In the genomic region with DNA sequence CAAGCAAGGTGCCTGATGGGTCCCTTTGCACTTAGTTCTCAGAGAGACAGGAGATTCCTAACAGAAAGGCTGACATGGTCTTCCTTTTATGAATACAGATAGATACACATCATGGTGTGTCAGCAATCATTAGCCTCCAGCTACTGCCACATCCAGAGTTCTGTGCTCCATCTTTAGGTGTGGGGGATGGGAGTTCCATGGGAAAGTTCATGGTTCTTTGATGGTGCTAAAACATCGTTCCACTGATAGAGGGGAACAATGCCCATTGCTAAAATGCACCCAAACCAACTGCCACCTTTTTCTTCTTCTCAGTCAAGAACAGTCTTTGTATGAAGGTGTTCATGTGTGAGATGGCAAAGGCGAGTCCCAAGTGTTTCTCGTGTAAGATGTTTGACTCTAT, we compare ENCODE assay signal across 22 mouse cellular contexts.
DNase-seq lines count a peak whose midpoint lies in the region; ATAC-seq and TF ChIP-seq lines count a peak whose summit lies in the region.
"Had no signal": no experiment of that assay in that cellular context is flagged by ENCODE, and none has a peak within 500 bp of the region (broad histone marks: within the 10 kb centered on the region; RNA-seq: fewer than 3 reads in every experiment).

No protein-coding gene starts in this region.

- peak; percentile 24 for DNase-seq in cerebellum, adult 11 months
- DNase-seq in cerebellum, postnatal 25 days, result no peak
- DNase-seq in gastrocnemius, adult 2 months, result no peak
- DNase-seq in gastrocnemius, adult 18-20 months (ENCODE audit: low spot score), result no peak
- no peak for DNase-seq in heart, postnatal 10 days
- DNase-seq: adrenal gland, adult 8-10 months; adrenal gland, postnatal 36 days; B cell, adult 2 months; forebrain, postnatal 0 days; gastrocnemius, postnatal 36 days; kidney, adult 11 months; kidney, adult 9 months had no signal

- no peak overlapping the region for H3K4me2 ChIP-seq in heart, embryonic 12.5 days
- H3K4me2 ChIP-seq in heart, embryonic 16.5 days (ENCODE audit: low read depth, low read length), result no peak overlapping the region
- H3K4me2 ChIP-seq in heart, embryonic 11.5 days, result no peak overlapping the region
- H3K4me2 ChIP-seq: forebrain, embryonic 13.5 days; hindbrain, embryonic 13.5 days had no signal

- H3K9ac ChIP-seq in heart, embryonic 12.5 days, result no peak overlapping the region
- no peak overlapping the region for H3K9ac ChIP-seq in heart, embryonic 16.5 days (ENCODE audit: low read length)
- no peak overlapping the region for H3K9ac ChIP-seq in heart, embryonic 11.5 days (ENCODE audit: low read depth, low read length)
- H3K9ac ChIP-seq: forebrain, embryonic 13.5 days; forebrain, postnatal 0 days; hindbrain, embryonic 13.5 days had no signal

- H3K4me1 ChIP-seq in heart, embryonic 12.5 days (replicated peaks), result peaks cover 40% of the 10 kb centered on the region
- H3K4me1 ChIP-seq in heart, embryonic 16.5 days (ENCODE audit: control insufficient read depth, insufficient read depth, low read length), result peaks cover 17% of the 10 kb centered on the region
- H3K4me1 ChIP-seq in heart, embryonic 11.5 days (ENCODE audit: control insufficient read depth, insufficient read depth, low read length), result peaks cover 19% of the 10 kb centered on the region
- H3K4me1 ChIP-seq: embryonic facial prominence, embryonic 10.5 days; forebrain, embryonic 13.5 days; hindbrain, embryonic 13.5 days had no signal

- no peaks in the 10 kb centered on the region for H3K36me3 ChIP-seq in heart, embryonic 12.5 days
- H3K36me3 ChIP-seq in heart, embryonic 16.5 days (ENCODE audit: control insufficient read depth, insufficient read depth), result no peaks in the 10 kb centered on the region
- H3K36me3 ChIP-seq in heart, embryonic 11.5 days (ENCODE audit: control insufficient read depth, insufficient read depth, low read length), result no peaks in the 10 kb centered on the region
- H3K36me3 ChIP-seq: embryonic facial prominence, embryonic 10.5 days; G1E; hindbrain, embryonic 13.5 days had no signal

- H3K27me3 ChIP-seq in heart, embryonic 12.5 days (replicated peaks), result no peaks in the 10 kb centered on the region
- no peaks in the 10 kb centered on the region for H3K27me3 ChIP-seq in heart, embryonic 16.5 days (ENCODE audit: control insufficient read depth, insufficient read depth, low read length)
- H3K27me3 ChIP-seq in heart, embryonic 11.5 days (ENCODE audit: control insufficient read depth, insufficient read depth, low read length), result no peaks in the 10 kb centered on the region
- H3K27me3 ChIP-seq: forebrain, embryonic 13.5 days; hindbrain, embryonic 13.5 days had no signal

- peak overlapping the region; percentile 76 for H3K27ac ChIP-seq in gastrocnemius, adult 2 months
- H3K27ac ChIP-seq in heart, embryonic 12.5 days (ENCODE audit: poor library complexity, severe bottlenecking), result peak overlapping the region; percentile 72
- peak overlapping the region; percentile 71 for H3K27ac ChIP-seq in heart, embryonic 16.5 days (ENCODE audit: low read length)
- H3K27ac ChIP-seq in heart, embryonic 11.5 days (ENCODE audit: low read depth, low read length), result no peak overlapping the region
- H3K27ac ChIP-seq: embryonic facial prominence, embryonic 10.5 days; forebrain, embryonic 13.5 days; hindbrain, embryonic 13.5 days; hindbrain, postnatal 0 days; kidney, postnatal 0 days had no signal

- WGBS in heart, embryonic 12.5 days, result 77% methylated on average over 3 of the region's 3 CpGs
- 89% methylated on average over 3 of the region's 3 CpGs for WGBS in heart, embryonic 16.5 days
- 85% methylated on average over 3 of the region's 3 CpGs for WGBS in heart, embryonic 11.5 days (ENCODE audit: insufficient replicate concordance)

- no peak for ATAC-seq in heart, embryonic 12.5 days (ENCODE audit: insufficient number of reproducible peaks, low FRiP score)
- ATAC-seq in heart, embryonic 16.5 days (replicated peaks; ENCODE audit: extremely low read depth, insufficient read depth, low FRiP score), result no peak
- ATAC-seq in heart, embryonic 11.5 days (replicated peaks; ENCODE audit: insufficient number of reproducible peaks, low FRiP score, low TSS enrichment), result no peak
- ATAC-seq: CD4-positive, CD25-positive, alpha-beta regulatory T cell, adult 4 months; forebrain, embryonic 13.5 days; forebrain, postnatal 0 days had no signal

- H3K4me3 ChIP-seq in gastrocnemius, adult 2 months, result no peak overlapping the region
- H3K4me3 ChIP-seq in heart, embryonic 12.5 days, result no peak overlapping the region
- no peak overlapping the region for H3K4me3 ChIP-seq in heart, embryonic 16.5 days (ENCODE audit: low read length)
- no peak overlapping the region for H3K4me3 ChIP-seq in heart, embryonic 11.5 days (ENCODE audit: low read depth, low read length)
- H3K4me3 ChIP-seq: embryonic facial prominence, embryonic 10.5 days; forebrain, embryonic 13.5 days; hindbrain, embryonic 13.5 days had no signal

- intact Hi-C loops in gastrocnemius, adult 2 months (cut with DNase I), result no loop called here
- intact Hi-C loops in heart, postnatal 10 days (cut with DNase I), result loop anchor here (5.0 kb wide), 1 partner anchor 213 kb away; no protein-coding TSS in a partner anchor

- no peaks in the 10 kb centered on the region for H3K9me3 ChIP-seq in heart, embryonic 12.5 days (replicated peaks)
- no peaks in the 10 kb centered on the region for H3K9me3 ChIP-seq in heart, embryonic 16.5 days (replicated peaks; ENCODE audit: control insufficient read depth, low read length)
- H3K9me3 ChIP-seq in heart, embryonic 11.5 days (replicated peaks; ENCODE audit: control insufficient read depth, low read length), result no peaks in the 10 kb centered on the region
- H3K9me3 ChIP-seq: embryonic facial prominence, embryonic 10.5 days; forebrain, embryonic 13.5 days; hindbrain, embryonic 13.5 days had no signal

- TF ChIP-seq CTCF in gastrocnemius, adult 2 months (IDR thresholded peaks at IDR 0.05), result no peak
